Mouse (Mus musculus) embryonic facial prominence, embryonic 14.5 days (tissue): ENCODE measurements around the gene Vash2. TPM values are rescaled to one million over a fixed set of nuclear protein-coding genes. Genes with fewer than 3 reads are reported as not detected.

Experiments used
- ATAC-seq: fragments of 200-750 bp; cut with Nextera tagmentation; 2 replicates; pipeline ENCODE4 v1.8.0; 2017; ENCODE audit warnings: low read depth, moderate number of reproducible peaks, moderate TSS enrichment
- DNase-seq: peaks from one replicate; pipeline ENCODE4 v3.0.0-alpha.2; 2015; ENCODE audit warnings: low spot score
- H3K27ac ChIP-seq: fragments of 300-500 bp; sonication (generic); replicated peaks from 2 replicates; pipeline ENCODE4 v1.5.1; 2014; ENCODE audit warnings: low read depth, mild to moderate bottlenecking, low read length, moderate library complexity
- H3K27me3 ChIP-seq: fragments of 300-500 bp; sonication (generic); replicated peaks from 2 replicates; pipeline ENCODE4 v1.6.1; 2014; ENCODE audit warnings: low read length; ENCODE audit not compliant: control insufficient read depth, insufficient read depth
- H3K36me3 ChIP-seq: fragments of 300-500 bp; sonication (generic); 2 replicates; pipeline ENCODE4 v1.6.1; 2014; ENCODE audit warnings: low read length, mixed read lengths; ENCODE audit not compliant: control insufficient read depth, insufficient read depth
- H3K4me1 ChIP-seq: fragments of 300-500 bp; sonication (generic); 2 replicates; pipeline ENCODE4 v1.6.1; 2014; ENCODE audit warnings: antibody characterized with exemption, low read length; ENCODE audit not compliant: control insufficient read depth, insufficient read depth
- H3K4me2 ChIP-seq: fragments of 300-500 bp; sonication (generic); 2 replicates; pipeline ENCODE4 v1.6.1; 2014; ENCODE audit warnings: low read depth, mild to moderate bottlenecking, low read length, moderate library complexity, mixed read lengths
- H3K4me3 ChIP-seq: fragments of 300-500 bp; sonication (generic); 2 replicates; pipeline ENCODE4 v1.5.1; 2014; ENCODE audit warnings: low read depth, mild to moderate bottlenecking, low read length
- H3K9ac ChIP-seq: fragments of 300-500 bp; sonication (generic); 2 replicates; pipeline ENCODE4 v1.6.1; 2014; ENCODE audit warnings: low read depth, mild to moderate bottlenecking, low read length, moderate library complexity, mixed read lengths
- H3K9me3 ChIP-seq: fragments of 300-500 bp; sonication (generic); 2 replicates; pipeline ENCODE4 v1.6.1; 2016; ENCODE audit warnings: low read length; ENCODE audit not compliant: control insufficient read depth
- WGBS: fragments of 180-500 bp; shearing (Covaris S2); extraction: QIAGEN DNeasy Blood & Tissue Kit; methylation state at CpG from one replicate; pipeline ENCODE4 v1.1.7; 2014; 5-methylcytosine and 5-hydroxymethylcytosine counted together
- polyA plus RNA-seq: library from polyadenylated mRNA; unstranded; fragments of >200 nt; fragmentation: Nextera tagmentation; extraction: Ambion mirVana; gene quantifications from 2 replicates; pipeline ENCODE4 v1.2.1, GENCODE M21; 2014

Vash2 gene
- polyA plus RNA-seq, 1 experiment from 2014 or later: 66.4 TPM

DNA sequence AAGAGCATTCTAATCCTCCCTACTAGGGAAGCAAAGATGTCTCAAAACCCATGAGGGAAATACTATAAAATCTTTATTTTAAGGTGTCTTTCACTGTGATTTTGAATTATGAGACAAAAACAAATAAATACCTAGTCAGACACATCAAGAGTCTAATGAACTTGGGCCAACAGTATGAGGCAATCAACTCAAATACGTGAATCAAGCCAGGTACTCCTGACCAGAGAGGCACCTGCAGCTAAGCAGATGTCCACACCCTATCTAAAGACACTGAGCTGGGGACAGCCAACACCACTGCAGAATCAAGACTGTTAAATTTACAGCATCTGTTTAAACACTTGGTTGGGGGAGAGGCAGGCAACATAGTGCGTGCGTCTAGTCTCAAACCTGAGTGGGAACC is 75.0 kb downstream of the Vash2 start:
- H3K9ac ChIP-seq: no peak overlapping the region
- H3K4me3 ChIP-seq: no peak overlapping the region
- 96% methylated on average over 3 of the region's 3 CpGs for WGBS
- H3K27me3 ChIP-seq: no peaks in the 10 kb centered on the region
- no peak for ATAC-seq
- H3K27ac ChIP-seq: no peak overlapping the region
- H3K4me1 ChIP-seq: no peaks in the 10 kb centered on the region
- no peak for DNase-seq
- H3K36me3 ChIP-seq: peaks cover 11% of the 10 kb centered on the region
- H3K4me2 ChIP-seq: no peak overlapping the region
- no peaks in the 10 kb centered on the region for H3K9me3 ChIP-seq

DNA sequence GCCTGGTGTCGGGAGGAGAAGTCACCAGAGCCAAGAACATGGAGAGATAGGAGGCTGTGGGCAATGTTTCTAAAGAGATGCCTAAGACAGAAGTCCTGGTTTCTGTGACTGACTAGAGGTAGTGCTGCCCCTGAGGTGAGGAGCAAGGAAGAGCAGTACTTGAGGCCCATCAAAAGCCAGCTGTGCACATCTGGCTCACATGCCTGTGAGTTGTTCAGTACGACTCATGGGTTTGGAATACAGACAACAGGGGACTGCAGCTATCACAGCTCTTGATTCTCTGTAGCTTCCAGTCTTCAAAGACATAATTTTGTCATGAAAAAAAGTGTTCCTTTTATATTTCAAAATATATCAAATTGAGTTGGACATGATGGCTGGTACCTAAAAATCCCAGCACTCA is 78.0 kb downstream of the Vash2 start:
- DNase-seq (no peak), ATAC-seq (no peak)
- Histone ChIP-seq H3K4me3 (no peak overlapping the region), H3K4me1 (no peaks in the 10 kb centered on the region), H3K4me2 (no peak overlapping the region), H3K36me3 (peaks cover 35% of the 10 kb centered on the region), H3K27ac (no peak overlapping the region), H3K9me3 (no peaks in the 10 kb centered on the region), H3K27me3 (no peaks in the 10 kb centered on the region), H3K9ac (no peak overlapping the region)
- WGBS: 62% methylated on average over 2 of the region's 2 CpGs

DNA sequence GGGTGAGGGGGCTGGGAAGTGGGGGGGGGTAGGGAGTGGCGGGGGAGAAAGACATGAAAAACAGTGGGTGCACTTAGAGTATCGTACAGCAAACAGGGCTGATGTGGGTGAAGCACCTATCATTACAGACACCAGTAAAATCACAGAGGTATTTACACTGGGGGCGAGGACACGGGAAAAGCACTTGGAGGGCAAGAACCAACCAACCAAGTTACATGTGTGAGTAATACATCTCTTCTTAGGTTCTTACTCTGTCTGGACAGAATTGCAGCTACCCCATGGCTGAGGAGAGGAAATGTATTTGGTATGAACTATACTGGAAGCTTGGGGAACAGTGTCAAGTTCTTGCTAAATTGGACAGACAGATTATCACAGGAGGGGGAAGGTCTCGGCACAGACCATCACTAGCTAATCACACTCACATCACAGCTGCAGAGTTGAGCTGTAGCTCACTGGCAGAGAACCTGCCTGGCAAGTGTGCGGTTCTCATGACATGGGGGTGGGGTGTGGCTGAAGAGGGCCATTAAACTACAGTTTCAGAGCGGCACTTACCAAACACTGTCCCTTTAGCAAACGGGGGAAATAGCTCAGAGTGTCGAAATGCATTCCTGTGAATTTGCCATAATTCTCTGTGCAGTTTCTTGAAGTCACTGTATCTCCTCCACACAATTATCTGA is 80.1 kb downstream of the Vash2 start:
- no peak overlapping the region for H3K9ac ChIP-seq
- DNase-seq (peak; percentile 42), ATAC-seq (peak; percentile 71; the same call in 1 of the 2 replicates)
- H3K27ac ChIP-seq: no peak overlapping the region
- H3K4me1 ChIP-seq: no peaks in the 10 kb centered on the region
- H3K4me3 ChIP-seq: no peak overlapping the region
- H3K4me2 ChIP-seq: no peak overlapping the region
- no peaks in the 10 kb centered on the region for H3K9me3 ChIP-seq
- H3K36me3 ChIP-seq: peaks cover 39% of the 10 kb centered on the region; the same call in 1 of the 2 replicates
- no peaks in the 10 kb centered on the region for H3K27me3 ChIP-seq
- 80% methylated on average over 9 of the region's 9 CpGs for WGBS

DNA sequence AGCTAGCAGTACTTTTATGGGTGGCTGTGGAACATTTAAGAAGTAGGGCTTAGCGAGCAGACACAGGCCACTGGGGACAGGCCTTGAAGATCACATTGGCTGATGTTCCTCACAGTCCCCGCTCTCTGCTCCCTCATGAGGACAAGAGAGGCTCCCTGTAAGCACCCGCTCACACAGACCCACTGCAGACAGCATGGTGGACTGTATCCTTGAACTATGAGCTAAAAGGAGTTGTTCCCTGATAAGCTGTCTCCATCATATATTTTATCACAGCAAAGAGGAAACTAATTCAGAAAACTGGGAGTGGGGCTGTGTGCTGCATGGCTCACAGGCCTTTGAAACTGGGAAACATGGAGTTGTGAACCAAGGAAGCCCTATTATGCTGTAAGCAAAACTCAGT is 80.9 kb downstream of the Vash2 start:
- Histone ChIP-seq H3K9ac (no peak overlapping the region), H3K36me3 (peaks cover 41% of the 10 kb centered on the region; the same call in 1 of the 2 replicates), H3K27ac (no peak overlapping the region), H3K27me3 (no peaks in the 10 kb centered on the region), H3K9me3 (no peaks in the 10 kb centered on the region), H3K4me3 (no peak overlapping the region), H3K4me1 (no peaks in the 10 kb centered on the region), H3K4me2 (no peak overlapping the region)
- ATAC-seq: no peak
- DNase-seq: no peak
- WGBS: 98% methylated on average over 3 of the region's 3 CpGs

Other genes with a start within 250 kb of the Vash2 start
- 15.4 and 18.5 TPM in 2 replicates for gene Rps6kc1, start 67.5 kb downstream of the Vash2 start, polyA plus RNA-seq
- gene Angel2, start 54.2 kb downstream of the Vash2 start, polyA plus RNA-seq: 37.4 and 41.5 TPM in 2 replicates
- 7.3 and 8.2 TPM in 2 replicates for gene Flvcr1, start 46.9 kb upstream of the Vash2 start, polyA plus RNA-seq
- not detected in 2 replicates for gene Spata45, start 57.3 kb upstream of the Vash2 start, polyA plus RNA-seq
- gene Tatdn3, start 83.6 kb upstream of the Vash2 start, polyA plus RNA-seq: 12.9 and 14.7 TPM in 2 replicates
- gene Nsl1, start 83.7 kb upstream of the Vash2 start, polyA plus RNA-seq: 8.8 and 9.3 TPM in 2 replicates
- 6.1 and 7.0 TPM in 2 replicates for gene Batf3, start 118.6 kb upstream of the Vash2 start, polyA plus RNA-seq
- gene Fam71a, start 185.5 kb upstream of the Vash2 start, polyA plus RNA-seq: not detected in 2 replicates
- gene Atf3, start 238.7 kb upstream of the Vash2 start, polyA plus RNA-seq: 4.3 and 4.9 TPM in 2 replicates